ENCODE assay signal across 9 mouse cellular contexts in genomic region chr1:138517360-138518099, GRCm38 (mm10).
A peak's percentile ranks its signal among the peaks of the same experiment; 100 is the strongest.
DNase-seq lines count a peak whose midpoint lies in the region; ATAC-seq lines count a peak whose summit lies in the region.
"Had no signal": no experiment of that assay in that cellular context is flagged by ENCODE, and none has a peak within 500 bp of the region (broad histone marks: within the 10 kb centered on the region; RNA-seq: fewer than 3 reads in every experiment).

No protein-coding gene starts in this region.

- H3K36me3 ChIP-seq in limb, embryonic 12.5 days: no peaks in the 10 kb centered on the region
- H3K36me3 ChIP-seq in limb, embryonic 10.5 days: 0 out of 2 replicates have a peak, but pooled peaks cover 3% of the 10 kb centered on the region

- DNase-seq in limb, embryonic 10.5 days (ENCODE audit: low spot score): no peak
- peak; percentile 36 for DNase-seq in lung, postnatal 25 days (ENCODE audit: low spot score)
- DNase-seq in thymus, postnatal 4 days: peak; percentile 36
- no peak for DNase-seq in urinary bladder, postnatal 10 days (ENCODE audit: low spot score)
- DNase-seq in testis, postnatal 10 days (ENCODE audit: low spot score): no peak
- DNase-seq: cerebellum, postnatal 10 days; kidney, adult 11 months had no signal

- no peak overlapping the region for H3K4me3 ChIP-seq in limb, embryonic 12.5 days (replicated peaks)
- H3K4me3 ChIP-seq in limb, embryonic 10.5 days: no peak overlapping the region

- ATAC-seq in limb, embryonic 12.5 days (ENCODE audit: insufficient number of reproducible peaks, insufficient read depth, low FRiP score, low TSS enrichment, low read depth): no peak
- ATAC-seq in granulocyte monocyte progenitor cell, adult 5-6 weeks (replicated peaks; ENCODE audit: poor library complexity, severe bottlenecking): peak; percentile 84

- H3K27ac ChIP-seq in limb, embryonic 12.5 days: 0 out of 2 replicates have a peak overlapping the region, but pooled peaks have one; percentile 23
- H3K27ac ChIP-seq in limb, embryonic 10.5 days: no peak overlapping the region

- H3K9ac ChIP-seq in limb, embryonic 12.5 days (replicated peaks): no peak overlapping the region

- H3K27me3 ChIP-seq in limb, embryonic 12.5 days: no peaks in the 10 kb centered on the region
- H3K27me3 ChIP-seq in limb, embryonic 10.5 days (ENCODE audit: low read depth, poor library complexity, severe bottlenecking): no peaks in the 10 kb centered on the region

- 0 out of 2 replicates have a peak overlapping the region, but pooled peaks have one; percentile 20 for H3K4me2 ChIP-seq in limb, embryonic 12.5 days

- peaks cover 24% of the 10 kb centered on the region for H3K4me1 ChIP-seq in limb, embryonic 12.5 days (replicated peaks)
- H3K4me1 ChIP-seq in limb, embryonic 10.5 days: peaks cover 16% of the 10 kb centered on the region

- H3K9me3 ChIP-seq in limb, embryonic 12.5 days: no peaks in the 10 kb centered on the region
- no peaks in the 10 kb centered on the region for H3K9me3 ChIP-seq in limb, embryonic 10.5 days (replicated peaks)

- 31% methylated on average over 6 of the region's 6 CpGs for WGBS in limb, embryonic 12.5 days
- 58% methylated on average over 6 of the region's 6 CpGs for WGBS in limb, embryonic 10.5 days

Comparison
In these comparisons a context has a peak if more than half of its experiments do, and no peak if none do; other contexts are left out.
1. DNase-seq: peak in lung, postnatal 25 days (single experiment) and thymus, postnatal 4 days (single experiment); none in limb, embryonic 10.5 days (single experiment), urinary bladder, postnatal 10 days (single experiment) and testis, postnatal 10 days (single experiment).